Mouse (Mus musculus): Measurements from ENCODE around the gene Nkapl. TPM values are rescaled to one million over a fixed set of nuclear protein-coding genes. Genes with fewer than 3 reads are reported as not detected.

Nkapl gene
- total RNA-seq, 1 experiment from 2014 or later: 2.1 TPM

- DNase-seq: no peak
Observed at GRCm38 (mm10) chr13:21427631-21428030, 40.7 kb downstream of the Nkapl start.

- peak; percentile 51 for DNase-seq
Observed at GRCm38 (mm10) chr13:21423301-21423700, 45.0 kb downstream of the Nkapl start.

GRCm38 (mm10) chr13:21418865-21419264 lies 49.4 kb downstream of the Nkapl start:
- no peak for DNase-seq

GRCm38 (mm10) chr13:21417298-21418010 lies 50.9 kb downstream of the Nkapl start:
- no peak for DNase-seq

Small RNA genes lying within 50 kb of the gene (microRNA-seq; reads per million reads assigned to microRNA genes)
- gene Mir1896: 0 to 0.36 reads per million in 2 experiments

Other genes with a start within 250 kb of the Nkapl start
- not detected in 2 replicates for gene Gpx5, start 175.8 kb downstream of the Nkapl start, total RNA-seq (2021)
- gene Gpx6, start 156.4 kb downstream of the Nkapl start, total RNA-seq (2021): not detected in 2 replicates
- gene Olfr1367, start 121.6 kb downstream of the Nkapl start, total RNA-seq (2021): not detected in 2 replicates
- 9.8 and 13.3 TPM in 2 replicates for gene Zscan12, start 105.7 kb downstream of the Nkapl start, total RNA-seq (2021)
- gene Zkscan3, start 65.8 kb downstream of the Nkapl start, total RNA-seq (2021): 79.0 and 81.0 TPM in 2 replicates
- 0.48 and 1.1 TPM in 2 replicates for gene Pgbd1, start 27.5 kb downstream of the Nkapl start, total RNA-seq (2021)
- 43.4 and 44.2 TPM in 2 replicates for gene Zscan26, start 14.8 kb downstream of the Nkapl start, total RNA-seq (2021)
- 2.7 and 4.8 TPM in 2 replicates for gene Zkscan4, start 10.4 kb upstream of the Nkapl start, total RNA-seq (2021)
- not detected in 2 replicates for gene Gm10065, start 10.9 kb upstream of the Nkapl start, total RNA-seq (2021)
- 10.1 and 11.3 TPM in 2 replicates for gene AK157302, start 26.7 kb upstream of the Nkapl start, total RNA-seq (2021)
- 88.1 and 113 TPM in 2 replicates for gene Gm11273, start 32.9 kb upstream of the Nkapl start, total RNA-seq (2021)
- 19.8 and 28.4 TPM in 2 replicates for gene Zkscan8, start 62.6 kb upstream of the Nkapl start, total RNA-seq (2021)
- gene Olfr1366, start 74.3 kb upstream of the Nkapl start, total RNA-seq (2021): not detected in 2 replicates
- gene Olfr1535, start 91.4 kb upstream of the Nkapl start, total RNA-seq (2021): not detected in 2 replicates
- gene Olfr1364, start 113.2 kb upstream of the Nkapl start, total RNA-seq (2021): not detected in 2 replicates
- not detected in 2 replicates for gene Olfr1362, start 145.5 kb upstream of the Nkapl start, total RNA-seq (2021)
- not detected in 2 replicates for gene Olfr11, start 174.0 kb upstream of the Nkapl start, total RNA-seq (2021)
- not detected in 2 replicates for gene Olfr1361, start 194.9 kb upstream of the Nkapl start, total RNA-seq (2021)
- gene Olfr1360, start 208.9 kb upstream of the Nkapl start, total RNA-seq (2021): not detected in 2 replicates
- not detected in 2 replicates for gene Olfr1359, start 229.6 kb upstream of the Nkapl start, total RNA-seq (2021)
- gene Hist1h2bl, start 247.6 kb upstream of the Nkapl start, total RNA-seq (2021): 91.0 and 102 TPM in 2 replicates
- gene Hist1h2ai, start 247.9 kb upstream of the Nkapl start, total RNA-seq (2021): 9.0 and 60.3 TPM in 2 replicates
- gene Hist1h3h, start 249.2 kb upstream of the Nkapl start, total RNA-seq (2021): 105 and 138 TPM in 2 replicates

Measured in adrenal gland, postnatal 25 days (tissue).